Mouse (Mus musculus) left cerebral cortex, postnatal 36 days (tissue): ENCODE measurements around the gene Cmas. TPM values are rescaled to one million over a fixed set of nuclear protein-coding genes. Genes with fewer than 3 reads are reported as not detected.

ENCODE experiments used
- DNase-seq, 2 experiments: peaks; one replicate each; pipeline ENCODE4 v3.0.0; 2021 to 2022; ENCODE audit warnings: low spot score in 2 of 2, mixed read lengths in 1 of 2
- intact Hi-C: fragments of 180-260 bp; cut with DNase I; formaldehyde crosslinking; loops from one replicate; pipeline ENCODE4 v1.15.1; 2025
- total RNA-seq, 2 experiments: library from RNA; stranded (reverse); gene quantifications; 2 replicates each; pipeline ENCODE4 v1.2.3; 2021

The Cmas gene
- total RNA-seq, result 100 to 1,000 TPM; 108 to 115 TPM

DNA sequence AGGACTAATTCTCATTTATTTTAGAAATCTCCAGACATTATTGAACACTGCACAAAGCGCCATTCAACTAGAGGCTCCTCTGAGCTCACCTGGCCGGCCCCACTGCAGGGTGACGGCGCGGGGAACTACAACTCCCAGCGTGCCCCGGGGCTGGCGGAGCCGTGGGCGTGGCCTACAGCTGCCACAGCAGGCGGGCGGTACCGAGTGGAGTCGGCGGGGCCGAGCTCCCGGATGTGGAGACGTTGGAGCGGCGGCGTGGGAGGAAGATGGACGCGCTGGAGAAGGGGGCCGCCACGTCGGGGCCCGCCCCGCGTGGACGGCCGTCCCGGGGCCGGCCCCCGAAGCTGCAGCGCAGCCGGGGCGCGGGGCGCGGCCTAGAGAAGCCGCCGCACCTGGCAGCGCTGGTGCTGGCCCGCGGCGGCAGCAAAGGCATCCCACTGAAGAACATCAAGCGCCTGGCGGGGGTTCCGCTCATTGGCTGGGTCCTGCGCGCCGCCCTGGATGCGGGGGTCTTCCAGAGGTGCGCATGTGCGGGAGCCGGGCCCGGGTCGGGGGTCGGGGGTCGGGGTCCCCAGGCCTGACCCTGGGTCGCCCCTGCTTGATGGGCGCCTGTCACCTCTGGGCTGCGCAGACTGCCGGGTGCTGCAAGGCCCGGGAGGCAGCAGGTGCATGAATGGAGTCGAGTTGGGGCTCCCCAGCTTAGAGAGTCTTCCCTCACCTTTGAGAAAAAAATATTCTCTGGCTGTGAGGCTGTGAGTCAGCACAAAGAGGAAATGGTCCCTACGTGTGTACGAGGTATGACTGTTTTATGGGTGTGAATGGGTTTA lies at the start of gene Cmas:
Gene Cmas, plus strand, starts transcription at position 180 of the 827 bp plus-strand sequence.
- peak; percentile 91 for DNase-seq
- intact Hi-C loops, result no loop called here

- intact Hi-C loops, result no loop called here
- no peak for DNase-seq
Observed at GRCm38 (mm10) chr6:142706688-142707087, 49.8 kb upstream of the Cmas start.

DNA sequence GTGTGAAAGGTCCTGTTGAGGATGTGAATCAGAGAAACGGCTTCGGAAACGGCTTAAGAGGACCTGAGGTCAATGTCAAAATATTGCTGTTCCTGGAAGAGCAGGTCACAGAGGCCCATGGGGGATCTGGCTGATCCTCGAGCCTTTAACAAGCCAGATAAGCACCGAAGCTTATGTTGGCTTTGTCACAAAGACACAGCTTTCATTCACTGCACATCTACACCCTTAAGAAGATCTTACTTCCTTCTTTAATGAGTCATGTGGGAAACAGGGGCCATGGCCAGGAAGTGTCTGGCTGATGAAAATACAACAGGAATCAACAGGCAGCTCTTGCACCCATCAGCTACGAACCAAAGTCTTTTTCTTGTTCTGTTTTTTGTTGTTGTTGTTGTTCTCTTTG lies 48.1 kb upstream of the Cmas start:
- intact Hi-C loops, result no loop called here
- DNase-seq, result no peak

DNA sequence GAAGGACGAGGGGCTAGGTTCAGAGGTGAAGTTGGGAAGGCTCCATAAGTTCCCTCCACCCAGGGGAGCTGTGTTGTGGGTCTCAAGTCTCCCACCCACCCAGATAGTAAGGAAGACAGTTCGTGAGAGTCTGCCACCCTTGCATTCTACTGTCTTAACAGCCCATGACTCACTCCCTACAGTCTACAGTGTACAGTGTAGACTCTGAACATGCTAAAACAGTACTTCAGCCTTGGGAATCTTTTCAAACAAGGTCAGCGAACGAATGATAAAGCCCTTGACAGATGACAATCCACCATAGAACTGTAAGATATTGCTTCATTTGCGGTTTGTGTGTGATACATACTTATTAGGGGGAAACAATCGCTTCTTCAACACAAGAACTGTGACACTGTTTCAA lies 45.8 kb upstream of the Cmas start:
- no peak for DNase-seq
- intact Hi-C loops, result no loop called here

DNA sequence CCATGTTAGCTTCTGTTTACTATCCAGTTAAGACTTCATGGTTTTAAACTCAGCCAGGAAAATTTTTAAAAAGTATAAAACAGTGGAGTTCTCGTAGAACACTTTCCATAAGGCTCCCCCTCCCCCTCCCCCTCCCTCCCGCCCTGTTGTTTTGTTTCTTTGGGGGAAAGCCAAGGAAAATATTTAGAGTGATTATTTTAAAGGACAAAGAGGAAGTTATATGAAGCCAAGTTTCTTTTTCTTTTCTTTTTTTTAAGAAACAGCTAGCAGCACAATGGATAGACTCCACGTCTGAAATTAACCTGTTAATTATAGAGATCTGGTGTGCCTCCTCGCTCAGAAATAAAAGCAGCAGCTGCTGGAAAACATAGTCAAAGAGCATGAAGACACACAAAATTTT lies 45.4 kb upstream of the Cmas start:
- no peak for DNase-seq
- intact Hi-C loops, result no loop called here

DNA sequence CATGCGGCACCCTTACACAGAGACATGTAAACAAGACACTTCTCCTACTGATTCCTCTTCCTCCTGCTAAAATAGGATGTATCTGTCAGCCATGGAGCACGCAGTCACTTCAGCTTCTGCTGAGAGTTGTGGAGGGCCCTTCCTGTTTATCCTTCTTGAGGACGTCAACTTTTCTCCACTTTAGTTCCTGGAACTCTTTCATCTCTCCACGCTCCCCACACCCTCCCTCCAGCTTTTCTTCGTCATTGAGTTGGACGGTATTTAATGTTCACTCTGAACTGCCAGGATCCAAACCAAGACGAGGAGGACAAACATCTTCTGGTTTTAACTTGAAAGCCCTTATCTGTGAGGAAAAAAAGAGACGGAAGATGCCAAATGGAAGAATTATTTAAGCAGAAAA lies 41.5 kb upstream of the Cmas start:
- intact Hi-C loops, result no loop called here
- no peak for DNase-seq

DNA sequence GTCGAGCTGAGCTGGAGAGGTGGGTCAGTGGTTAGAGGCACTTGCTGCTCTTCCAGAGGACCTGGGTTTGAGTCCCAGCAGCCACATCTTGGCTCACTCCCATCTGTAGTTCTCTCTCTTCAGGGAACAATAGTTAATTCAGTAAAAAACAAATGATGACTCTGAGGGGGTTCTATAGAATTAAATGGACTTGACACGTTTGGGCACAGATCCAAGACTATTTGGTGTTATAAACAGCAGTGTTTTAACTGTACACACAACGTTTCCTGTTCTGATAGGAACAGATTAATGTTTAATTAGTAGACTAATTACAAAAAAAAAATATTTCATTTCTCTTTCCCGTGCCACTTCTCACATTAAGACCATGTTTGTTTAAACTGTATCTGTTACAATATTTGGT lies 39.3 kb upstream of the Cmas start:
- intact Hi-C loops, result no loop called here
- DNase-seq, result no peak

DNA sequence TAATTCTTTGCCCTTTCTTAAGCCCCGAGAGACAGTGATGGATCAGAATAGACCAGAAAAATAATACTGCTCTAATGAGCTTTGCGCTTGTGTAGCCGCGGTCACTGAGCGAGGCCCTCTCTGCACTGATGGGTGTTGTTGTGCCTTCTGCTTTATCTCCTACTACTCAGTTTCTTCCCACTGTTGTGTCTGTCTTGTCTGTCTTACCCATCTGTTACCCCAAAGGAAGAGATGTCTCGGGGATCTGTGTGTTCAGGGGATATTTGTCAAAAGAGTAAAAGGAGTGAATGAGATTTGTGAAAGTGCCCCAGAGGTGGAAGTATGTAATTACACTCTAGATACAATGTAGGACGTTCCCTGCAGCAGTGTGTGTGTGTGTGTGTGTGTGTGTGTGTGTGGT lies 38.3 kb upstream of the Cmas start:
- DNase-seq, result no peak
- intact Hi-C loops, result no loop called here

DNA sequence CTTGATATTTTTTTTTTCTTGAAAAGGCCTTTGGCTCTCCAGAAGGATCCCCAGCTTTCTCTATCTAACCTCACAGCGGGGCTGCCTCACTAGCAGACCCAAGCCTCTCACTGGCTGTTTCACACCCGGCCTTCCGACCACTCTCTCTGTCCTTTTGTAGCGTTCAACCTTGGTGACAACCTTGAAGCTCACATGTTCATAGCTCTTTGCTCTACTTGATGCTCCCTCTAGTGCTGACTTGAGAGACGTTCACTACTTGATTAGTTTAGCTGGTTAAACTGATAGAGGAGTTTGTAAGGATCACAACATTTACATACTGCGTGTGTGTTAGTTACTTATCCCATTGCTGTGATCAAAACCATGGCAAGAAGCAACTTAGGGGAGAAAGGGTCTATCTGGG lies 35.8 kb upstream of the Cmas start:
- intact Hi-C loops, result no loop called here
- no peak for DNase-seq

- intact Hi-C loops, result no loop called here
- no peak for DNase-seq
Observed at GRCm38 (mm10) chr6:142721731-142722130, 34.8 kb upstream of the Cmas start.

DNA sequence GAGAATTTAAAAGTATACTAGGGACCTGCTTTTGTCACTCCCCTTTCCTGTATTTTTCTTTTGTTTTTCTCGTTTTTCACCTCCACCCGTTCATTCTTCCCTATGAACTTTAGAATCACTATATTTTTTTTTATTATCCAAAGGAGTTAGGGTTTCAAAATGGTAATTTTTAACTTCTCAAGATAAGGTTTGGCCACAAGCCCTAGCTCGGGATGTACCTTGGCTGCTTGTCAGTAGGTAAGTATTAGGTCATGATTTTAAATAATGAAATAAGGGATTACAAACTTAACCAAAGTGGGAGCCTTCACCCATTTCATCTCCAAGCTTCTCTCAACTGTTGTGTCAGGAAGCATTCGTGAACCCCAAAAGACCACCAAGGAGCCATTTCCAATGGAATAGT lies 30.5 kb upstream of the Cmas start:
- no peak for DNase-seq
- intact Hi-C loops, result no loop called here

DNA sequence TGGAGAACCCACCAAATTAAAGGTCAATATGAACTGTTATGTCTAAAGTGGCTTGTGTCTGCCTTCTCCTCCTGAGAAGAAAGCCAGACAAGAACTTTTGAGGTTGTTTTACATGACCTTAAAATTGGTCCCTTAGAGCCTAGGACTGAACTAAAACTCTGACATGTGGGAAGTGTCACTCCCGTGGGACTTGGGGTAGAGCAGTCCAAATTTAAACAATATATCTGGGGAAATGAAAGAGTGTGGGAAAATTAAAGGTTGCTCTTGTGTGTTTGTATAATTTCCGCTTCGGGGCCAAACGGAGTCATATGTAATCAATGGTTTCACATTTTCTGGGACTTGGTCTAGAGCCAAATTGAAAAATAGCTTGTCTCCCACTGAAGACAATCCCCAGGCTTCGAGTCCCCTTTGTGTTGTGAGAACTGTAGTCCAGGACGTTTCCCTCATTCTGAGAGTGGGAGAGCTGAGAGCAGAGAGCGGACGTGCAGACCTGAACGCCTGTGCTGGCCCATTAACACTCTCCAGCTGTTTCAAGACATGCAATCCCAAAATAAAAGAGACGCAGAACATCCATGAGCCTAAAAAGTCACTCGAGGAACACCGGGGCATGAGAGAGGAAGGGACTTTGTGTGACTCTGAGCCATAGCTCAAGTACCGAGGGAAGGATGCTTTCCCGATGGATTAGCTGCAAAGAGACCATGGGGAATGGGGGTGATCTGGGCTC lies 23.8 kb upstream of the Cmas start:
- intact Hi-C loops, result no loop called here
- no peak for DNase-seq

- intact Hi-C loops, result loop anchor here (1.0 kb wide), 1 partner anchor 210 kb away; no protein-coding TSS in a partner anchor
- no peak for DNase-seq
Observed at GRCm38 (mm10) chr6:142735302-142736005, 21.0 kb upstream of the Cmas start.

DNA sequence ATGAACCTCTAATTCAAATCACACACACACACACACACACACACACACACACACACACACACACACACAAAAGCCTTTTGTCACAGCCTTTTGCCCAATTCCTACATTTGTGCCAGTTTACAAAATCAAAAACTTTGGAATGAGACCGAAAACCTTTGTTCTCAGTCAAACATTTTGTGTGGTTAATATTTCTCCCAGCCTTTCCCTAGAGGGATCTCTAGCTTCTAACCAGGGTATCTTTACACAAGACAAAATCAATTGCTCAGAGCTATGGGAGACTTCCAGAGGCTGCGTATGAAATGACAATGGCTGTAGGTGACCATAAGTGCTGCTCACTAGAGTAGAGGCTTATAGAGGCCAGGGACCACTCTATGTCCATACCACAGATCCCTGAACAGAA lies 18.3 kb upstream of the Cmas start:
- DNase-seq, result no peak
- intact Hi-C loops, result no loop called here

DNA sequence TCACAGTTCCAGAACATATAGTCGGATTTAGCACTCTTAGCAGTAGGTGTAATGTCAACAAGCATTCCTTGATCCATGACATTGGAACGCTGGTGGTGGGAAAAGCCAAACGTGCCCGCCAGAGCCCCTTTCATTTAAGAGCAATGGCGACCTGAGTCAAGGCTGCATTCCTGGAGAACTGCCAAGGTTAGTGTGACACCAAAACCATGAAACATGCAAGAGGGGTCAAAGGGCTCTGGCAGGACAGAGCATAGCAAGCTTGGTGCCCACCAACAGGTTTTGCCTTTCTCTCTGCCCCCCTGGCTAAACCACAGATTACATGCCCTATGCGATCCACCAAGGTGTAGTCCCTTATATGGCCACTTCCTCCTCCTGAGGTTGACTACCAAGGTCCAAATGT lies 17.8 kb upstream of the Cmas start:
- intact Hi-C loops, result no loop called here
- DNase-seq, result no peak

DNA sequence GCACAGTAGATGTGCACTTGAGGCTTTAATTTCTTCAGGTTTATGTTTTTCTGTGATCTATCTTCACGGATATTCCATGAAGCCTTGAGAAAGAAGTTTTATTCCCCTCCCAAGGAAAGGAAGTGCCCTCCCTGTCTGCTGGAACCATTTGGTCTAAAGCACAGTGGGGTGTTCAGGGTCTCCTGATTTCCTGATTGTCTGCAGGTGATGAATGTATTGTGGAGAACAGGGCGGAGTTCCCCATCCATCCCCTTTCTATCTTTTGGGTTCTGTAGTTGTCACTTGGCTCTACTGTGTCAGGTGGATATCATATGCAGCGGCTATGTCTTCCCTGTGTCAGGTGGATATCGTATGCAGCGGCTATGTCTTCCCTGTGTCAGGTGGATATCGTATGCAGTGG lies 14.7 kb upstream of the Cmas start:
- intact Hi-C loops, result loop anchor here (10.0 kb wide), 1 partner anchor 357 kb away; the partner anchor contains the start of genes Golt1b and Recql
- DNase-seq, result no peak

DNA sequence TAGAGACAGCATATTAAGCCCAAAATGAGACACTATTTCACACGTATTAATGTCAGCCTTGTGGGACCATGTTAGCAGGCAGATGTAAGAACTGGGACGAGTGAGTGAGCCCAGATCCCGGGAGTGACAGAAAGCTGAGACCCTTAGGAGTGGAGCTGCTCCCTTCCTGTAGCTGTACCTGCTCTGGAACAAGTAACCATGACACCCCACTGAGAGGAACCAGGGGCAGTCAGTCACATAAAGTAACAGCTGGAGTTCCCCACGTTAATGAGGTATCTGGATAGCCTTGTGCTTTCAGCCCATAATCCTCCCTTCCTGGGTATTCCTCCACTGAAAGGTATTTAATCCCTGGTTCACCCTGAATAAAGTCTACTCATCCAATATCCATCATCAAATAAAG lies 13.3 kb upstream of the Cmas start:
- no peak for DNase-seq

GRCm38 (mm10) chr6:142745484-142745883 lies 11.0 kb upstream of the Cmas start:
- intact Hi-C loops, result loop anchor here (10.0 kb wide), 1 partner anchor 361 kb away; the partner anchor contains the start of genes Golt1b and Recql
- DNase-seq, result no peak

More for the DNA sequence above, 13.3 kb upstream of the Cmas start:
- intact Hi-C loops, result loop anchor here (10.0 kb wide), 1 partner anchor 358 kb away; the partner anchor contains the start of genes Golt1b and Recql

- no peak for DNase-seq
Observed at GRCm38 (mm10) chr6:142746765-142747164, 9.7 kb upstream of the Cmas start.

DNA sequence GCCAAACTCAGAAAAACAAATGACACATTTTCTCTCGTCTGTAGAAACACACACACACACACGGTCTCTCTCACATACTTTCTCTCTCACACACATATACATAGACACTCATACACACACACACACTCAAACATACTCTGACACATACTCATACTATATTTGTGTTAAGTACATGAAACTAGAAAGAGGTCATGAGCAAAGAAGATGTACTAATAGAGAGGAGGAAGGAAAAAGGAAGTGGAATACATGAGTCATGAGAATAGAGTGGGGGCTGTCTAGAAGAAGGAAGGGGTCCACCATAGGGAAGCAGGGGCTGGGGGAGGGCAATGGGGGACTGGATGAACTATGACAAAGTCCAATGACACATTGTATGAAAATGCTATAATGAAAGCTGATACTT lies 9.3 kb upstream of the Cmas start:
- DNase-seq, result no peak
- intact Hi-C loops, result loop anchor here (10.0 kb wide), 1 partner anchor 362 kb away; the partner anchor contains the start of genes Golt1b and Recql

More at GRCm38 (mm10) chr6:142746765-142747164, 9.7 kb upstream of the Cmas start:
- intact Hi-C loops, result loop anchor here (10.0 kb wide), 1 partner anchor 362 kb away; the partner anchor contains the start of genes Golt1b and Recql
